Mouse (Mus musculus) induced T-regulatory cell, adult 2 months (primary cell): ENCODE results near the gene Nup62.
"Not testable (repeated sequence)": the region's sequence is repeated elsewhere in the genome, so short reads cannot be mapped to it uniquely, and the experiment has no call there.

Source experiments
- DNase-seq: peaks from one replicate; pipeline ENCODE4 v3.0.0-alpha.2; 2012; ENCODE audit warnings: low read depth

The Nup62 gene

GRCm38 (mm10) chr7:44863982-44864494 is 48.1 kb downstream of the Nup62 start:
- no peak for DNase-seq

GRCm38 (mm10) chr7:44864595-44865542 is 49.0 kb downstream of the Nup62 start:
- DNase-seq = no peak

- DNase-seq = no peak
Observed at GRCm38 (mm10) chr7:44866276-44867009, 50.6 kb downstream of the Nup62 start.

GRCm38 (mm10) chr7:44867010-44867702 is 51.3 kb downstream of the Nup62 start:
- DNase-seq = no peak

- no peak for DNase-seq
Observed at GRCm38 (mm10) chr7:44867802-44868201, 51.9 kb downstream of the Nup62 start.

- no peak for DNase-seq
Observed at GRCm38 (mm10) chr7:44868465-44868864, 52.6 kb downstream of the Nup62 start.

GRCm38 (mm10) chr7:44868919-44869696 is 53.2 kb downstream of the Nup62 start:
- DNase-seq = peak; percentile 58

GRCm38 (mm10) chr7:44869697-44870528 is 54.0 kb downstream of the Nup62 start, which contains the start of gene Ptov1:
Ptov1 (minus strand) TSS chr7:44869788.
- peak; percentile 79 for DNase-seq

- DNase-seq = no peak
Observed at GRCm38 (mm10) chr7:44870614-44871013, 54.7 kb downstream of the Nup62 start.

GRCm38 (mm10) chr7:44871181-44871580 is 55.3 kb downstream of the Nup62 start:
- DNase-seq = no peak

- DNase-seq = not testable (repeated sequence)
Observed at GRCm38 (mm10) chr7:44871774-44872173, 55.9 kb downstream of the Nup62 start.

- no peak for DNase-seq
Observed at GRCm38 (mm10) chr7:44877833-44878232, 61.9 kb downstream of the Nup62 start.
